Mouse (Mus musculus) hindbrain, embryonic 16.5 days (tissue): ENCODE measurements at regions not wholly inside any gene's neighbourhood (a gene's known extent, or its start where the extent isn't known, plus 50 kb on each side); places are given as distances from the start of the nearest gene placed in this dataset.
A peak's percentile ranks its signal among the peaks of the same experiment; 100 is the strongest.
"Not testable (repeated sequence)": the region's sequence is repeated elsewhere in the genome, so short reads cannot be mapped to it uniquely, and the experiment has no call there.

ENCODE experiments used
- ATAC-seq: fragments of 200-750 bp; cut with Nextera tagmentation; 2 replicates; pipeline ENCODE4 v1.8.0; 2017; ENCODE audit warnings: moderate TSS enrichment, moderate library complexity
- H3K27ac ChIP-seq: fragments of 300-500 bp; sonication (generic); 2 replicates; pipeline ENCODE4 v1.5.1; 2014; ENCODE audit warnings: low read depth, mild to moderate bottlenecking, control low read depth, low read length, moderate library complexity
- H3K27me3 ChIP-seq: fragments of 300-500 bp; sonication (generic); replicated peaks from 2 replicates; pipeline ENCODE4 v1.6.1; 2014; ENCODE audit warnings: low read length; ENCODE audit not compliant: control insufficient read depth, insufficient read depth
- H3K36me3 ChIP-seq: fragments of 300-500 bp; sonication (generic); 2 replicates; pipeline ENCODE4 v1.6.1; 2014; ENCODE audit warnings: mild to moderate bottlenecking, low read length, moderate library complexity, mixed read lengths; ENCODE audit not compliant: control insufficient read depth, insufficient read depth
- H3K4me1 ChIP-seq: fragments of 300-500 bp; sonication (generic); 2 replicates; pipeline ENCODE4 v1.6.1; 2014; ENCODE audit warnings: low read depth, low read length; ENCODE audit not compliant: control insufficient read depth, insufficient read depth
- H3K4me2 ChIP-seq: fragments of 300-500 bp; sonication (generic); 2 replicates; pipeline ENCODE4 v1.6.1; 2014; ENCODE audit warnings: mild to moderate bottlenecking, low read length, control low read depth, moderate library complexity
- H3K4me3 ChIP-seq: fragments of 300-500 bp; sonication (generic); 2 replicates; pipeline ENCODE4 v1.5.1; 2014; ENCODE audit warnings: mild to moderate bottlenecking, low read length, control low read depth, moderate library complexity
- H3K9ac ChIP-seq: fragments of 300-500 bp; sonication (generic); 2 replicates; pipeline ENCODE4 v1.6.1; 2014; ENCODE audit warnings: low read depth, mild to moderate bottlenecking, control low read depth, low read length, moderate library complexity
- H3K9me3 ChIP-seq: fragments of 300-500 bp; sonication (generic); 2 replicates; pipeline ENCODE4 v1.6.1; 2014; ENCODE audit warnings: mild to moderate bottlenecking, low read length, moderate library complexity; ENCODE audit not compliant: control insufficient read depth
- WGBS: fragments of 180-500 bp; shearing (Covaris S2); extraction: QIAGEN DNeasy Blood & Tissue Kit; methylation state at CpG from one replicate; pipeline ENCODE4 v1.1.7; 2014; 5-methylcytosine and 5-hydroxymethylcytosine counted together

- Histone ChIP-seq H3K4me2 (no peak overlapping the region), H3K9me3 (no peaks in the 10 kb centered on the region), H3K9ac (no peak overlapping the region), H3K27ac (no peak overlapping the region), H3K4me1 (no peaks in the 10 kb centered on the region), H3K27me3 (no peaks in the 10 kb centered on the region), H3K36me3 (no peaks in the 10 kb centered on the region), H3K4me3 (no peak overlapping the region)
- WGBS: 73% methylated on average over 11 of the region's 11 CpGs
- ATAC-seq: no peak
Measured at GRCm38 (mm10) chr9:82609111-82609510, 220.2 kb upstream of the Irak1bp1 start.

GRCm38 (mm10) chr9:82609946-82610345, 219.4 kb upstream of the Irak1bp1 start:
- ATAC-seq: peak; percentile 81
- WGBS: 85% methylated on average over 4 of the region's 4 CpGs

GRCm38 (mm10) chr9:82612526-82612925, 216.8 kb upstream of the Irak1bp1 start:
- no peak overlapping the region for H3K4me3 ChIP-seq
- no peaks in the 10 kb centered on the region for H3K27me3 ChIP-seq
- H3K4me2 ChIP-seq: no peak overlapping the region
- H3K9ac ChIP-seq: no peak overlapping the region
- H3K4me1 ChIP-seq: no peaks in the 10 kb centered on the region
- no peak for ATAC-seq
- WGBS: 84% methylated on average over 2 of the region's 2 CpGs
- no peaks in the 10 kb centered on the region for H3K36me3 ChIP-seq
- H3K9me3 ChIP-seq: no peaks in the 10 kb centered on the region
- no peak overlapping the region for H3K27ac ChIP-seq

More at GRCm38 (mm10) chr9:82609946-82610345, 219.4 kb upstream of the Irak1bp1 start:
- no peaks in the 10 kb centered on the region for H3K27me3 ChIP-seq
- H3K9ac ChIP-seq: no peak overlapping the region
- H3K4me2 ChIP-seq: no peak overlapping the region
- no peak overlapping the region for H3K4me3 ChIP-seq
- H3K27ac ChIP-seq: no peak overlapping the region
- H3K9me3 ChIP-seq: no peaks in the 10 kb centered on the region
- H3K36me3 ChIP-seq: no peaks in the 10 kb centered on the region
- H3K4me1 ChIP-seq: no peaks in the 10 kb centered on the region

- H3K27me3 ChIP-seq: no peaks in the 10 kb centered on the region
- H3K9me3 ChIP-seq: no peaks in the 10 kb centered on the region
- no peak overlapping the region for H3K4me3 ChIP-seq
- H3K9ac ChIP-seq: no peak overlapping the region
- no peaks in the 10 kb centered on the region for H3K4me1 ChIP-seq
- whole genome bisulfite sequencing: 78% methylated on average over 3 of the region's 3 CpGs
- H3K4me2 ChIP-seq: no peak overlapping the region
- no peak overlapping the region for H3K27ac ChIP-seq
- no peaks in the 10 kb centered on the region for H3K36me3 ChIP-seq
- no peak for ATAC-seq
Measured at GRCm38 (mm10) chr9:82632411-82632810, 196.9 kb upstream of the Irak1bp1 start.

- no peak for ATAC-seq
- Histone ChIP-seq H3K36me3 (no peaks in the 10 kb centered on the region), H3K4me2 (no peak overlapping the region), H3K4me1 (no peaks in the 10 kb centered on the region), H3K4me3 (no peak overlapping the region), H3K9me3 (no peaks in the 10 kb centered on the region), H3K27me3 (no peaks in the 10 kb centered on the region), H3K27ac (no peak overlapping the region), H3K9ac (no peak overlapping the region)
- 81% methylated on average over 2 of the region's 2 CpGs for WGBS
Measured at GRCm38 (mm10) chr9:82640277-82640676, 189.1 kb upstream of the Irak1bp1 start.

GRCm38 (mm10) chr9:82643900-82644299, 185.4 kb upstream of the Irak1bp1 start:
- 18% methylated on average over 1 of the region's 1 CpGs for WGBS
- H3K4me3 ChIP-seq: no peak overlapping the region
- no peak; the same call in 1 of the 2 replicates for ATAC-seq

GRCm38 (mm10) chr9:82655511-82655910, 173.8 kb upstream of the Irak1bp1 start:
- H3K27me3 ChIP-seq, H3K9ac ChIP-seq, H3K4me3 ChIP-seq, H3K27ac ChIP-seq, ATAC-seq, H3K4me1 ChIP-seq, H3K36me3 ChIP-seq, H3K4me2 ChIP-seq, H3K9me3 ChIP-seq: not testable (repeated sequence)
- WGBS: 21% methylated on average over 1 of the region's 1 CpGs

More at GRCm38 (mm10) chr9:82643900-82644299, 185.4 kb upstream of the Irak1bp1 start:
- H3K4me2 ChIP-seq: no peak overlapping the region
- H3K4me1 ChIP-seq: no peaks in the 10 kb centered on the region
- H3K36me3 ChIP-seq: no peaks in the 10 kb centered on the region
- no peak overlapping the region for H3K27ac ChIP-seq
- no peak overlapping the region for H3K9ac ChIP-seq
- no peaks in the 10 kb centered on the region for H3K27me3 ChIP-seq
- H3K9me3 ChIP-seq: no peaks in the 10 kb centered on the region

- no peak for ATAC-seq
- no peak overlapping the region for H3K27ac ChIP-seq
- no peaks in the 10 kb centered on the region for H3K9me3 ChIP-seq
- H3K4me1 ChIP-seq: no peaks in the 10 kb centered on the region
- no peak overlapping the region for H3K9ac ChIP-seq
- 83% methylated on average over 1 of the region's 1 CpGs for WGBS
- H3K4me3 ChIP-seq: no peak overlapping the region
- no peaks in the 10 kb centered on the region for H3K27me3 ChIP-seq
- H3K4me2 ChIP-seq: no peak overlapping the region
- no peaks in the 10 kb centered on the region for H3K36me3 ChIP-seq
Measured at GRCm38 (mm10) chr9:82682196-82682595, 147.1 kb upstream of the Irak1bp1 start.

GRCm38 (mm10) chr9:82709411-82709983, 119.8 kb upstream of the Irak1bp1 start:
- no peaks in the 10 kb centered on the region for H3K36me3 ChIP-seq
- H3K9ac ChIP-seq: no peak overlapping the region
- no peaks in the 10 kb centered on the region for H3K9me3 ChIP-seq
- 57% methylated on average over 2 of the region's 2 CpGs for WGBS
- no peaks in the 10 kb centered on the region for H3K27me3 ChIP-seq
- no peak overlapping the region for H3K4me3 ChIP-seq
- no peaks in the 10 kb centered on the region for H3K4me1 ChIP-seq
- H3K27ac ChIP-seq: no peak overlapping the region
- no peak for ATAC-seq
- H3K4me2 ChIP-seq: no peak overlapping the region
